Mouse (Mus musculus): ENCODE measurements at regions not wholly inside any gene's neighbourhood (a gene's known extent, or its start where the extent isn't known, plus 50 kb on each side); places are given as distances from the start of the nearest gene placed in this dataset.

- H3K4me1 ChIP-seq (ENCODE audit: control insufficient read depth in 1 of 2, insufficient read depth in 2 of 2): no peaks in the 10 kb centered on the region
- H3K4me2 ChIP-seq (ENCODE audit: insufficient read depth, low read depth, poor library complexity, severe bottlenecking): no peak overlapping the region
- TF ChIP-seq RCOR1 (conservative IDR thresholded peaks at IDR 0.05; ENCODE audit: low read depth, low read length) (no peak), SIN3A (IDR thresholded peaks at IDR 0.05; ENCODE audit: low read length) (no peak), ZNF384 (IDR thresholded peaks at IDR 0.05; ENCODE audit: low read depth, low read length) (no peak), USF1 (IDR thresholded peaks at IDR 0.05; ENCODE audit: low read depth, low read length) (no peak), RAD21 (IDR thresholded peaks at IDR 0.05; ENCODE audit: low read depth, low read length) (no peak), PAX5 (IDR thresholded peaks at IDR 0.05; ENCODE audit: low read length) (no peak), NELFE (IDR thresholded peaks at IDR 0.05; ENCODE audit: low read depth, low read length) (no peak)
- H3K4me3 ChIP-seq (replicated peaks in 1 of 3; ENCODE audit: low read depth in 2 of 3, low read length in 2 of 3, poor library complexity in 1 of 3): no peak overlapping the region
- no peaks in the 10 kb centered on the region for H3K9me3 ChIP-seq (replicated peaks; ENCODE audit: low read length)
- H3K27me3 ChIP-seq (replicated peaks): no peaks in the 10 kb centered on the region
- no peak overlapping the region for H3K9ac ChIP-seq (ENCODE audit: insufficient read depth, low read depth)
- no peak overlapping the region for H3K27ac ChIP-seq (ENCODE audit: insufficient read depth, low read depth)
- no peaks in the 10 kb centered on the region for H3K36me3 ChIP-seq (replicated peaks in 1 of 2; ENCODE audit: control insufficient read depth in 1 of 2, insufficient read depth in 1 of 2, low read length in 1 of 2)
- in situ Hi-C loops (cut with MboI; ENCODE audit: low pct_ligation_motif_present, low pct_unique_long_range_greater_than_20kb, low sequenced_read_pairs) (no loop called here), dilution Hi-C loops (cut with MboI; ENCODE audit: extremely low pct_ligation_motif_present, extremely low pct_unique_long_range_greater_than_20kb, low sequenced_read_pairs) (no loop called here)
- no peak for DNase-seq (ENCODE audit: extremely low read depth)
- H3K79me2 ChIP-seq (replicated peaks; ENCODE audit: control insufficient read depth, extremely low read depth, insufficient read depth, poor library complexity, severe bottlenecking): no peaks in the 10 kb centered on the region
Measured at GRCm38 (mm10) chr1:108024705-108025104, 434.9 kb downstream of the Serpinb8 start.

- no peaks in the 10 kb centered on the region for H3K79me2 ChIP-seq (replicated peaks; ENCODE audit: control insufficient read depth, extremely low read depth, insufficient read depth, poor library complexity, severe bottlenecking)
- H3K4me1 ChIP-seq (ENCODE audit: control insufficient read depth in 1 of 2, insufficient read depth in 2 of 2): no peaks in the 10 kb centered on the region
- no peak overlapping the region for H3K27ac ChIP-seq (ENCODE audit: insufficient read depth, low read depth)
- no peak overlapping the region for H3K9ac ChIP-seq (ENCODE audit: insufficient read depth, low read depth)
- no peak for DNase-seq (ENCODE audit: extremely low read depth)
- no peak overlapping the region for H3K4me3 ChIP-seq (replicated peaks in 1 of 3; ENCODE audit: low read depth in 2 of 3, low read length in 2 of 3, poor library complexity in 1 of 3)
- H3K4me2 ChIP-seq (ENCODE audit: insufficient read depth, low read depth, poor library complexity, severe bottlenecking): no peak overlapping the region
- in situ Hi-C loops (cut with MboI; ENCODE audit: low pct_ligation_motif_present, low pct_unique_long_range_greater_than_20kb, low sequenced_read_pairs): no loop called here
- no peaks in the 10 kb centered on the region for H3K36me3 ChIP-seq (replicated peaks in 1 of 2; ENCODE audit: control insufficient read depth in 1 of 2, insufficient read depth in 1 of 2, low read length in 1 of 2)
- no peaks in the 10 kb centered on the region for H3K9me3 ChIP-seq (replicated peaks; ENCODE audit: low read length)
- no peak for TF ChIP-seq USF2 (conservative IDR thresholded peaks at IDR 0.05; ENCODE audit: low read depth, low read length)
- no peak for TF ChIP-seq MAFK (IDR thresholded peaks at IDR 0.05; ENCODE audit: insufficient replicate concordance, low read length)
- TF ChIP-seq MXI1 (IDR thresholded peaks at IDR 0.05; ENCODE audit: low read depth, low read length): no peak
- no peak for TF ChIP-seq CTCF (conservative IDR thresholded peaks at IDR 0.05 in 1 of 2, IDR thresholded peaks at IDR 0.05 in 1 of 2; ENCODE audit: low read depth in 2 of 2, low read length in 2 of 2)
- TF ChIP-seq ZMIZ1 (IDR thresholded peaks at IDR 0.05; ENCODE audit: low read depth, low read length): no peak
- H3K27me3 ChIP-seq (replicated peaks): no peaks in the 10 kb centered on the region
- dilution Hi-C loops (cut with MboI; ENCODE audit: extremely low pct_ligation_motif_present, extremely low pct_unique_long_range_greater_than_20kb, low sequenced_read_pairs): no loop called here
Measured at GRCm38 (mm10) chr1:108026461-108026860, 436.7 kb downstream of the Serpinb8 start.

- H3K4me1 ChIP-seq (ENCODE audit: control insufficient read depth in 1 of 2, insufficient read depth in 2 of 2): no peaks in the 10 kb centered on the region
- DNase-seq (ENCODE audit: extremely low read depth): no peak
- no peaks in the 10 kb centered on the region for H3K36me3 ChIP-seq (replicated peaks in 1 of 2; ENCODE audit: control insufficient read depth in 1 of 2, insufficient read depth in 1 of 2, low read length in 1 of 2)
- H3K27me3 ChIP-seq (replicated peaks): no peaks in the 10 kb centered on the region
- no peak overlapping the region for H3K4me3 ChIP-seq (replicated peaks in 1 of 3; ENCODE audit: low read depth in 2 of 3, low read length in 2 of 3, poor library complexity in 1 of 3)
- no peak overlapping the region for H3K4me2 ChIP-seq (ENCODE audit: insufficient read depth, low read depth, poor library complexity, severe bottlenecking)
- in situ Hi-C loops (cut with MboI; ENCODE audit: low pct_ligation_motif_present, low pct_unique_long_range_greater_than_20kb, low sequenced_read_pairs): no loop called here
- H3K9me3 ChIP-seq (replicated peaks; ENCODE audit: low read length): peaks cover 6% of the 10 kb centered on the region
- H3K27ac ChIP-seq (ENCODE audit: insufficient read depth, low read depth): no peak overlapping the region
- no peaks in the 10 kb centered on the region for H3K79me2 ChIP-seq (replicated peaks; ENCODE audit: control insufficient read depth, extremely low read depth, insufficient read depth, poor library complexity, severe bottlenecking)
- no peak overlapping the region for H3K9ac ChIP-seq (ENCODE audit: insufficient read depth, low read depth)
- TF ChIP-seq HCFC1 (IDR thresholded peaks at IDR 0.05; ENCODE audit: low read depth, low read length) (no peak), ZNF384 (IDR thresholded peaks at IDR 0.05; ENCODE audit: low read depth, low read length) (no peak), USF2 (conservative IDR thresholded peaks at IDR 0.05; ENCODE audit: low read depth, low read length) (no peak)
- dilution Hi-C loops (cut with MboI; ENCODE audit: extremely low pct_ligation_motif_present, extremely low pct_unique_long_range_greater_than_20kb, low sequenced_read_pairs): no loop called here
Measured at GRCm38 (mm10) chr1:108046194-108046593, 456.4 kb downstream of the Serpinb8 start.
